Mouse (Mus musculus): Measurements from ENCODE around the gene Ppt1. TPM values are rescaled to one million over a fixed set of nuclear protein-coding genes. Genes with fewer than 3 reads are reported as not detected.

Ppt1 gene
- polyA plus RNA-seq, 1 experiment from 2014 or later, result 74.3 TPM

DNA sequence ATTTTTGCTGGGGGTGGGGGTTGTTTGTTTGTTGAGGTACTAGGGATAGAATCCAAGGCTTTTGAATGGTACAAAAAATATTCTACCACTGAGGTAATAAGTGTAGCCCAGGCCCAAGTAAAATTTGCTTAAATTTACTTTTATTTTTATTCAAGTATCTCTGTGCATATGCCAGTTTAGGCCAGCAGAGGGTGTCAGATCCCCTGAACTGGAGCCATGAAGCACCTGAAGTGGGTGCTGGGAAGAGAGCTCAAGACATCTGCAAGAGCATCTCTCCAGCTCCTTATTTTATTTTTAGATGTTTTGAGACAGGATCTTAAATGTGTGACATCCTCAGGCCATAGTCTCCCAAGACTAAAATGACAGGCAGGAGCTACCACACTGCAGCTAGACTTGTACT, 34.0 kb downstream of the Ppt1 start:
- Histone ChIP-seq H3K27ac (replicated peaks in 1 of 2; ENCODE audit: control insufficient read depth in 1 of 2, insufficient read depth in 1 of 2, low read depth in 2 of 2, low read length in 2 of 2) (no peak overlapping the region), H3K9ac (ENCODE audit: low read length) (no peak overlapping the region), H3K9me3 (ENCODE audit: control insufficient read depth, low read length) (no peaks in the 10 kb centered on the region), H3K36me3 (ENCODE audit: control insufficient read depth, insufficient read depth, low read length) (peaks cover 71% of the 10 kb centered on the region), H3K4me2 (ENCODE audit: low read length) (no peak overlapping the region), H3K4me1 (ENCODE audit: control insufficient read depth in 2 of 2, insufficient read depth in 2 of 2, low read length in 2 of 2) (peaks cover 0 to 7% of the 10 kb centered on the region in 2 experiments; a peak in 1 of 4 replicates), H3K4me3 (ENCODE audit: control insufficient read depth in 1 of 2, insufficient read depth in 1 of 2, low read depth in 1 of 2, low read length in 2 of 2) (no peak overlapping the region), H3K27me3 (ENCODE audit: control insufficient read depth, insufficient read depth, low read length) (no peaks in the 10 kb centered on the region)
- no peak for ATAC-seq (ENCODE audit: insufficient number of reproducible peaks, insufficient read depth, low FRiP score, low read depth)

DNA sequence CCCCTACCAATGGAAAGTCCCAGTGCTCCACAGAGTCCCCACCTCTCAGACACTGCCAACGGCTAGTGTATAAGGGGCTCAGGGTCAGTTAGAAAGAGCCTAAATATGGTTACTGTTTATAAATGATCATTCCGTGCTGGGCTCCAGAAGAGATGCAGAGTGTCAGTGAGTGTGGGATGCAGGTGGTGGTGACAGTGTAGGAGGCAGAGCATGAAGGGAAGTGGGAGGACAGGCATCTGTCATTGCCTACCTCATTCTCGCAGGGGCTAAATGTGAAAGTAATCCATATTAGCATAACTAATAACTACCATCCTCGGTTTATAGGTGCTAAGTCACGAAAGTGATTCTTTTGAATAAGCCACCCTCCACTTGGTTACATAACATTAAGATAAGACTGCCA, 34.7 kb downstream of the Ppt1 start:
- H3K27ac ChIP-seq (replicated peaks in 1 of 2; ENCODE audit: control insufficient read depth in 1 of 2, insufficient read depth in 1 of 2, low read depth in 2 of 2, low read length in 2 of 2), result no peak overlapping the region
- H3K4me2 ChIP-seq (ENCODE audit: low read length), result no peak overlapping the region
- H3K36me3 ChIP-seq (ENCODE audit: control insufficient read depth, insufficient read depth, low read length), result peaks cover 64% of the 10 kb centered on the region
- H3K4me3 ChIP-seq (ENCODE audit: control insufficient read depth in 1 of 2, insufficient read depth in 1 of 2, low read depth in 1 of 2, low read length in 2 of 2), result no peak overlapping the region
- no peak overlapping the region for H3K9ac ChIP-seq (ENCODE audit: low read length)
- ATAC-seq (ENCODE audit: insufficient number of reproducible peaks, insufficient read depth, low FRiP score, low read depth), result no peak
- no peaks in the 10 kb centered on the region for H3K27me3 ChIP-seq (ENCODE audit: control insufficient read depth, insufficient read depth, low read length)
- WGBS, result 88% methylated on average over 5 of the region's 5 CpGs
- peaks cover 0 to 7% of the 10 kb centered on the region in 2 experiments; a peak in 1 of 4 replicates for H3K4me1 ChIP-seq (ENCODE audit: control insufficient read depth in 2 of 2, insufficient read depth in 2 of 2, low read length in 2 of 2)
- H3K9me3 ChIP-seq (ENCODE audit: control insufficient read depth, low read length), result no peaks in the 10 kb centered on the region

DNA sequence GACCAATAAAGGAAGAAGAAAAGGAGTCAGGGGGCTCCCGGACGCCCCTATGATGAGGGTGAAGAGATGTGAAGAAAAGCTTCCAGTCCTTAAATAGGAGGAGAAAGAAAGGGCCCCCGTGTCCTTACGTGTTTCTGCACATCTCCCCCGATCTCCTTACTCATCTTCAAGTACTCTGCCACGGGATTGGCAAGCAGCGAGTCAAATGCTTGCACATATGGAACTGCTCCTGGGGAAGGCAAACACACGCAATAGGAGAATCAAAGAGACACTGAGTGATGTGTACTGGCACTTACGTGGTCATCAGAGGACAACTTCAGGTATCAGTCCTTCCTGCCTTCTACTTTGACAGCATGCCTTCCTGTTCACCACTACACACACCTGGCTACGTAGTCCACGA, 35.2 kb downstream of the Ppt1 start:
- H3K4me2 ChIP-seq (ENCODE audit: low read length), result no peak overlapping the region
- H3K4me1 ChIP-seq (ENCODE audit: control insufficient read depth in 2 of 2, insufficient read depth in 2 of 2, low read length in 2 of 2), result peaks cover 0 to 7% of the 10 kb centered on the region in 2 experiments; a peak in 1 of 4 replicates
- H3K9me3 ChIP-seq (ENCODE audit: control insufficient read depth, low read length), result no peaks in the 10 kb centered on the region
- no peak overlapping the region for H3K4me3 ChIP-seq (ENCODE audit: control insufficient read depth in 1 of 2, insufficient read depth in 1 of 2, low read depth in 1 of 2, low read length in 2 of 2)
- H3K36me3 ChIP-seq (ENCODE audit: control insufficient read depth, insufficient read depth, low read length), result peaks cover 58% of the 10 kb centered on the region
- no peak overlapping the region for H3K27ac ChIP-seq (replicated peaks in 1 of 2; ENCODE audit: control insufficient read depth in 1 of 2, insufficient read depth in 1 of 2, low read depth in 2 of 2, low read length in 2 of 2)
- H3K27me3 ChIP-seq (ENCODE audit: control insufficient read depth, insufficient read depth, low read length), result no peaks in the 10 kb centered on the region
- ATAC-seq (ENCODE audit: insufficient number of reproducible peaks, insufficient read depth, low FRiP score, low read depth), result no peak
- 85% methylated on average over 11 of the region's 11 CpGs for WGBS
- H3K9ac ChIP-seq (ENCODE audit: low read length), result no peak overlapping the region

DNA sequence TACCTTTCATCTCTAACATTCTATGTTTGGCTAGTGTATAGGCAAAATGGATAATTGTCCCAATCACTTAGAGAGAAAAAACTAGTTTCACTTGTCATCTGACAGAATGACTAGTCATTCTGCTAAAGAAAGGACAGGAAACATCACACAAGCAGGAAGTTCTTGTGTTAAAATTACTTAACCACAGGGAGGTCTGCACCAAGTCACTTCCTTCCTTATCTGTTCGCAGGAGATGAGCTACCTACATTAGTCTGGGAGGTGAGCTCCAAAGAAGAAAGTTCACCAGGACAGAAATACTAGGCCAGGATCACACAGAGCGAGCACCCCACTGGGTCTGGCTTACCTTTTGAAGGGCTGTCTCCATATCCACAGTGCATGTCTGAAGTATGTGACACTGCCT, 35.9 kb downstream of the Ppt1 start:
- Histone ChIP-seq H3K27ac (replicated peaks in 1 of 2; ENCODE audit: control insufficient read depth in 1 of 2, insufficient read depth in 1 of 2, low read depth in 2 of 2, low read length in 2 of 2) (no peak overlapping the region), H3K27me3 (ENCODE audit: control insufficient read depth, insufficient read depth, low read length) (no peaks in the 10 kb centered on the region), H3K4me3 (ENCODE audit: control insufficient read depth in 1 of 2, insufficient read depth in 1 of 2, low read depth in 1 of 2, low read length in 2 of 2) (no peak overlapping the region), H3K9me3 (ENCODE audit: control insufficient read depth, low read length) (no peaks in the 10 kb centered on the region), H3K4me1 (ENCODE audit: control insufficient read depth in 2 of 2, insufficient read depth in 2 of 2, low read length in 2 of 2) (peaks cover 0 to 7% of the 10 kb centered on the region in 2 experiments; a peak in 1 of 4 replicates), H3K36me3 (ENCODE audit: control insufficient read depth, insufficient read depth, low read length) (peaks cover 51% of the 10 kb centered on the region), H3K9ac (ENCODE audit: low read length) (no peak overlapping the region), H3K4me2 (ENCODE audit: low read length) (no peak overlapping the region)
- WGBS, result 65% methylated on average over 2 of the region's 2 CpGs
- ATAC-seq (ENCODE audit: insufficient number of reproducible peaks, insufficient read depth, low FRiP score, low read depth), result no peak

DNA sequence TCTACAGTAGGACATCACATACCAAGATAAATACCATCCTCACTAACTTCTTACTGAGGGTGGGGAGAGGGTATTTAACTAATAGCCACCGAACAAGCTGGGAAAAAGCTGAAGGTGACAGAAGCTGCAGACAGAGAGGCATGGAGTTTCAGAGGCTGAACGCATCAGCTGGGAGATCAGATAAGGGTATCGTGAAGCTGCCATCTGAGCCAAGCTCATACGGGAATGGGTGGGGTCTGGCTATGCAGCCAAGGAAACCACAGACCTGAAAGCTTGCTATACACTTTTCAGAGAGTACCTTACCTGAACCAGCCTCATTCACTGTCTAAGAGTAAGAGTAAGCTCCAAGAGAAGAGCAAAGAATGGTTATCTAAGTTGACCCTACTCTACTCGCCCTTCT, 37.0 kb downstream of the Ppt1 start:
- Histone ChIP-seq H3K4me3 (ENCODE audit: control insufficient read depth in 1 of 2, insufficient read depth in 1 of 2, low read depth in 1 of 2, low read length in 2 of 2) (no peak overlapping the region), H3K36me3 (ENCODE audit: control insufficient read depth, insufficient read depth, low read length) (peaks cover 44% of the 10 kb centered on the region), H3K9ac (ENCODE audit: low read length) (no peak overlapping the region), H3K4me2 (ENCODE audit: low read length) (no peak overlapping the region), H3K27me3 (ENCODE audit: control insufficient read depth, insufficient read depth, low read length) (no peaks in the 10 kb centered on the region), H3K4me1 (ENCODE audit: control insufficient read depth in 2 of 2, insufficient read depth in 2 of 2, low read length in 2 of 2) (peaks cover 0 to 8% of the 10 kb centered on the region in 2 experiments; a peak in 1 of 4 replicates), H3K27ac (replicated peaks in 1 of 2; ENCODE audit: control insufficient read depth in 1 of 2, insufficient read depth in 1 of 2, low read depth in 2 of 2, low read length in 2 of 2) (no peak overlapping the region), H3K9me3 (ENCODE audit: control insufficient read depth, low read length) (no peaks in the 10 kb centered on the region)
- ATAC-seq (ENCODE audit: insufficient number of reproducible peaks, insufficient read depth, low FRiP score, low read depth), result no peak
- WGBS, result 57% methylated on average over 5 of the region's 5 CpGs

DNA sequence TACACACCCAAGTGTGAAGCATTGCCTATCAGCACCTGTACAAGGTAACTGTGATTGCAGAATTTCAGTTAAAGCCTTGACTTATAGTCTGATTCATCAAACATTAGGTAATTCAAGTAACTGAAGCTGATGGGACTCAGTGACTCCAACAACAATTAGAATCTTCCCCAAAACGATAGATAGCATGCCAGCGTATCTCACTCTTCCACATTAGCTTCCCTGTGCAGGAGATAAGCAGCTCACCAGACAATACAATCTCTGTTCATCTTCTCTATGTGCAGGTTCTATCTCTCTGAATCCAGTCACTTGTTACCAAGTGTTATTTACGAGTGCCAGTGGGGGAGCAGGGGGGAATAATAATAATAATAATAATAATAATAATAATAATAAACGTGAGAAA, 37.5 kb downstream of the Ppt1 start:
- H3K4me1 ChIP-seq (ENCODE audit: control insufficient read depth in 2 of 2, insufficient read depth in 2 of 2, low read length in 2 of 2), result peaks cover 0 to 13% of the 10 kb centered on the region in 2 experiments; a peak in 1 of 4 replicates
- H3K36me3 ChIP-seq (ENCODE audit: control insufficient read depth, insufficient read depth, low read length), result peaks cover 39% of the 10 kb centered on the region
- no peak overlapping the region for H3K4me2 ChIP-seq (ENCODE audit: low read length)
- no peaks in the 10 kb centered on the region for H3K9me3 ChIP-seq (ENCODE audit: control insufficient read depth, low read length)
- H3K9ac ChIP-seq (ENCODE audit: low read length), result no peak overlapping the region
- H3K27ac ChIP-seq (replicated peaks in 1 of 2; ENCODE audit: control insufficient read depth in 1 of 2, insufficient read depth in 1 of 2, low read depth in 2 of 2, low read length in 2 of 2), result no peak overlapping the region
- no peak overlapping the region for H3K4me3 ChIP-seq (ENCODE audit: control insufficient read depth in 1 of 2, insufficient read depth in 1 of 2, low read depth in 1 of 2, low read length in 2 of 2)
- ATAC-seq (ENCODE audit: insufficient number of reproducible peaks, insufficient read depth, low FRiP score, low read depth), result no peak
- no peaks in the 10 kb centered on the region for H3K27me3 ChIP-seq (ENCODE audit: control insufficient read depth, insufficient read depth, low read length)
- 66% methylated on average over 4 of the region's 4 CpGs for WGBS

DNA sequence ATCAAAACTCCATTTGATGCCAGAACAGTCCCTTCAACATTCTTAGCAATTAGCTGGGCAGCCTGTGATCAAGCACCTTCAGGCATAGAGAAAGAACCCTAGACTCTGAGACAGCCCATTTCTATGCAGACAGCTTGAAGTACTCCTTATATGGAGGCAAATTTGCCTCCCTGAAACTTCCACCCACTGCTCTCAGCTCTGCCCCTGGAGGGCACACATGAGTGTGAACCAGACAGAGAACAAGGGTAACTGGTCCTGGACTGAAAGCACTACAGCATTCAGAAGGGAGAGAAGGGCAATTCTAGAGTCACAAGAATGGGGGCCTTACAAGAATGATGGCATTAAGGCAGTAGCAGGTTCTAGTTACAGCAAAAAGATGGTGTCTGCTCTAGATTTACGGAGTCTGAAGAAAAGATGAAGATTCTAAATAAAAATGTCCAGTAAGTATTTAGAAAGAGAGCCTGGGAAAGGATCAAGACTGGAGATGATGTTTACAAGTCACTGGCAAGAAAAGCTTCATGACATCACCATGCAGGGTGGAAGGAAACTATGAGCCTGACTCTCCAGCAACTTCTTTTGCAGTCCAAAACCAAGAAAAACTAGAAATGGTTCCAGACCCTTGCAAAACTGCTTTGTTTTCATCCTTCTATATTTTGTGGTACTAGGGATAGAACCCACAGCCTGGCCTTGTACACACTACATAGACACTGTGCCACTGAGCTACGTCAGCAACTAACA, 42.5 kb downstream of the Ppt1 start:
- no peak overlapping the region; a peak in 1 of 4 replicates for H3K27ac ChIP-seq (replicated peaks in 1 of 2; ENCODE audit: control insufficient read depth in 1 of 2, insufficient read depth in 1 of 2, low read depth in 2 of 2, low read length in 2 of 2)
- ATAC-seq (ENCODE audit: insufficient number of reproducible peaks, insufficient read depth, low FRiP score, low read depth), result no peak
- WGBS, result 94% methylated on average over 2 of the region's 2 CpGs
- H3K4me3 ChIP-seq (ENCODE audit: control insufficient read depth in 1 of 2, insufficient read depth in 1 of 2, low read depth in 1 of 2, low read length in 2 of 2), result no peak overlapping the region
- no peaks in the 10 kb centered on the region for H3K9me3 ChIP-seq (ENCODE audit: control insufficient read depth, low read length)
- peaks cover 3% of the 10 kb centered on the region; the same call in 1 of the 2 replicates for H3K36me3 ChIP-seq (ENCODE audit: control insufficient read depth, insufficient read depth, low read length)
- H3K4me1 ChIP-seq (ENCODE audit: control insufficient read depth in 2 of 2, insufficient read depth in 2 of 2, low read length in 2 of 2), result peaks cover 2 to 33% of the 10 kb centered on the region in 2 experiments; a peak in 3 of 4 replicates
- H3K4me2 ChIP-seq (ENCODE audit: low read length), result no peak overlapping the region
- no peak overlapping the region for H3K9ac ChIP-seq (ENCODE audit: low read length)
- no peaks in the 10 kb centered on the region for H3K27me3 ChIP-seq (ENCODE audit: control insufficient read depth, insufficient read depth, low read length)

- WGBS, result 76% methylated on average over 3 of the region's 3 CpGs
- no peak for ATAC-seq (ENCODE audit: insufficient number of reproducible peaks, insufficient read depth, low FRiP score, low read depth)
Observed at GRCm38 (mm10) chr4:122882544-122882943, 46.5 kb downstream of the Ppt1 start.

More at GRCm38 (mm10) chr4:122882544-122882943, 46.5 kb downstream of the Ppt1 start:
- H3K4me1 ChIP-seq (ENCODE audit: control insufficient read depth in 2 of 2, insufficient read depth in 2 of 2, low read length in 2 of 2), result peaks cover 9 to 51% of the 10 kb centered on the region in 2 experiments
- H3K9me3 ChIP-seq (ENCODE audit: control insufficient read depth, low read length), result no peaks in the 10 kb centered on the region
- H3K4me3 ChIP-seq (ENCODE audit: control insufficient read depth in 1 of 2, insufficient read depth in 1 of 2, low read depth in 1 of 2, low read length in 2 of 2), result no peak overlapping the region
- no peaks in the 10 kb centered on the region for H3K27me3 ChIP-seq (ENCODE audit: control insufficient read depth, insufficient read depth, low read length)
- H3K27ac ChIP-seq (replicated peaks in 1 of 2; ENCODE audit: control insufficient read depth in 1 of 2, insufficient read depth in 1 of 2, low read depth in 2 of 2, low read length in 2 of 2), result no peak overlapping the region
- no peak overlapping the region for H3K9ac ChIP-seq (ENCODE audit: low read length)
- no peak overlapping the region for H3K4me2 ChIP-seq (ENCODE audit: low read length)
- H3K36me3 ChIP-seq (ENCODE audit: control insufficient read depth, insufficient read depth, low read length), result peaks cover 3% of the 10 kb centered on the region; the same call in 1 of the 2 replicates
